Mouse (Mus musculus): ENCODE data around the gene Ddx23. TPM values are rescaled to one million over a fixed set of nuclear protein-coding genes. Genes with fewer than 3 reads are reported as not detected.
A peak's percentile ranks its signal among the peaks of the same experiment; 100 is the strongest.

Gene Ddx23
- 140 TPM for polyA plus RNA-seq (2012; fragmentation: generic; extraction: Trizol)
- long read RNA-seq, experiment 1, transcript Ddx23-201 (17 exons, 3,187 nt) = major isoform, 19 of 39 reads
- long read RNA-seq, experiment 1, partial matches to known transcripts = 9 of 39 reads
- long read RNA-seq, experiment 1, other reads (novel, unspliced or antisense) = 9 of 39 reads
- long read RNA-seq, experiment 2, transcript Ddx23-201 (17 exons, 3,187 nt) = major isoform, 899 of 1,030 reads
- long read RNA-seq, experiment 2, partial matches to known transcripts = 35 of 1,030 reads
- long read RNA-seq, experiment 2, other reads (novel, unspliced or antisense) = 95 of 1,030 reads

DNA sequence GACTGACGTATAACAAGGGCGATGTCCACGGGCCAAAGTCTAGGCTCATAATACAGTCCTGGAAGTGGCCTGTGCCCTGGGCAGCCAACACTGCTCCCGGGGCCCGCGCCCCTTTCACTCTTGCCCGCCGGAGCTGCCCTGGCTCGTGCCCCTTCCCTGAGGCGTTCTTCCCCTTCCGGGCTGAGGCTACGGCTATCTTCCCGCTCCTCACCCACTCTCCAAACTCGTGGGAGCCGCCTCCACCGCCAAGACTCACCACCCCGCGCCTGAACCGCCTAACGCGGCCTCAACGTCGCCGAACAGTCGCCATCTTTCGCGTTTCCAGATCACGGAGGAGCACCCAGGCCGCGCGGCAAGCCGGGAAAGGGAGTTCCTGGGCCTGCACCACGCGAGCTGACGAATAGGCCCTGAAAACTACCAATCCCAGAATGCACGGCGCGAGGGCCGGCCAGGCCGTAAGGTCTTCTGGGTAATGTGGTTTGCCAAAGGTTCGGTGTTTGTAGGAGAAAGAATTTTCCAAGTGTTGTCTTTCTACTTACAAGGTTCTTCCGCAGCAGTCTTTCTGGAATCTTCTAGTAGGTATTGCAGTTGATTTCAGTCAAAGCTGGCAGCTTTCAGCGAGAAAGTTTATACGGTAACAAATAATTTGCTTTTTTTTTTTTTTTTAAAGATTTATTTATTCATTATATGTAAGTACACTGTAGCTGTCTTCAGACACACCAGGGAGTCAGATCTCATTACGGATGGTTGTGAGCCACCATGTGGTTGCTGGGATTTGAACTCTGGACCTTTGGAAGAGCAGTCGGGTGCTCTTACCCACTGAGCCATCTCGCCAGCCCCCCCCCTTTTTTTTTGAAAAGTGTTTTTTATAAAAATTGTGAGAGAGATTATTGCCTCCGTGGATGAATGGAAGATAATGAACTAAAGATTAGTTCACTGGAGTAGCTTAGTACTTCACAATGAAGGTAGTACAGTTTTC, at the start of gene Ddx23:
Ddx23 (minus strand) TSS at position 328 of the 979 bp plus-strand sequence.
- Histone ChIP-seq H3ac (ENCODE audit: control insufficient read depth, insufficient read length, low read depth) (peak within 1 kb of the TSS; percentile 87), H3K36me3 (ENCODE audit: control insufficient read depth, insufficient read depth) (peaks cover 35% of the 10 kb centered on the region), H3K27me3 (ENCODE audit: control insufficient read depth, insufficient read depth, insufficient read length) (no peaks in the 10 kb centered on the region), H3K79me2 (ENCODE audit: control insufficient read depth, insufficient read depth) (peaks cover 46% of the 10 kb centered on the region), H3K4me3 (ENCODE audit: insufficient read depth, poor library complexity, severe bottlenecking) (peak within 1 kb of the TSS; percentile 94), H3K79me3 (ENCODE audit: low read depth) (peaks cover 35% of the 10 kb centered on the region)
- peak; percentile 10 for TF ChIP-seq USF1 (IDR thresholded peaks at IDR 0.05; ENCODE audit: low read depth)
- no peak for TF ChIP-seq MYOG (IDR thresholded peaks at IDR 0.05; ENCODE audit: control insufficient read depth, extremely low read depth, insufficient read length)
- peak; percentile 83 for TF ChIP-seq MAX (IDR thresholded peaks at IDR 0.05)

GRCm38 (mm10) chr15:98710442-98710841, 47.7 kb upstream of the Ddx23 start:
- TF ChIP-seq CTCF (IDR thresholded peaks at IDR 0.05; ENCODE audit: control insufficient read depth, insufficient read depth, insufficient read length) (peak; percentile 10), USF1 (IDR thresholded peaks at IDR 0.05; ENCODE audit: low read depth) (no peak), FOSL1 (IDR thresholded peaks at IDR 0.05; ENCODE audit: insufficient read depth, low read length, poor library complexity, severe bottlenecking) (no peak), CEBPB (IDR thresholded peaks at IDR 0.05; ENCODE audit: low read depth) (no peak)
- Histone ChIP-seq H3K36me3 (ENCODE audit: control insufficient read depth, insufficient read depth) (no peaks in the 10 kb centered on the region), H3K27me3 (ENCODE audit: control insufficient read depth, insufficient read depth, insufficient read length) (no peaks in the 10 kb centered on the region), H3K79me2 (ENCODE audit: control insufficient read depth, insufficient read depth) (no peaks in the 10 kb centered on the region), H3K79me3 (ENCODE audit: low read depth) (no peaks in the 10 kb centered on the region), H3ac (ENCODE audit: control insufficient read depth, insufficient read length, low read depth) (no peak overlapping the region), H3K4me3 (ENCODE audit: insufficient read depth, poor library complexity, severe bottlenecking) (no peak overlapping the region)

DNA sequence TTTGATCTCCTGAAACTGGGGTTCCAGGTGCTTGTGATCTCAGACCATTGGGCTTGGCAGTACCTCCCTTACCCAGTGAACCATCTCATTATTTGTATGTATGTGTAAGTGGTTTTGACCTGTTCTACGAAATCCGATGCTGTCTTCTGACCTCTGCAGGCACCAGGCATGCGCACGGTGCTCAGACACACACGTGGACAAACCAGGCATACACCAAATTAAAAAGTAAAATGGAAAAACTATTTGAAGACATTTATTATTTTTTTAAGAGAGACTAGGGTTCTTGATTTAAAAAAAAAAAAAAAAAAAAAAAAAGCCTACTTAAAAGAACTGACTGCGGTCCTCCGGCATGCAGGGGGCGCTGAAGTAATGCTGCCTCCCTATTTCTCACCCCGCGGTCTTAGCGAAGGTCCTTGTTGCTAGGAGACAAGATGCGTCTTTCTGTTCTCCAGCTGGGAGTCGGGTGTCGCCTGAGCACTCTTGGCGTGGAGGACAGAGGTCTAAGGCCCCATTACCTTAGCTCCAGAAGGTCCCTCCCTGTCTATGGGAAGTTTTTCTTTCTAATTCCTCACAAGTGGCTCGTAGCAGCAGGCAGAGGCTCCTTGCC, 45.2 kb upstream of the Ddx23 start, which contains the start of gene Ccdc65:
Ccdc65 (plus strand) TSS at position 442 of the 607 bp plus-strand sequence.
- H3K36me3 ChIP-seq (ENCODE audit: control insufficient read depth, insufficient read depth) = no peaks in the 10 kb centered on the region
- no peaks in the 10 kb centered on the region for H3K79me3 ChIP-seq (ENCODE audit: low read depth)
- no peaks in the 10 kb centered on the region for H3K27me3 ChIP-seq (ENCODE audit: control insufficient read depth, insufficient read depth, insufficient read length)
- TF ChIP-seq CEBPB (IDR thresholded peaks at IDR 0.05; ENCODE audit: low read depth) (no peak), CTCF (IDR thresholded peaks at IDR 0.05; ENCODE audit: control insufficient read depth, insufficient read depth, insufficient read length) (peak; percentile 40), MAX (IDR thresholded peaks at IDR 0.05) (peak; percentile 43), USF1 (IDR thresholded peaks at IDR 0.05; ENCODE audit: low read depth) (no peak), FOSL1 (IDR thresholded peaks at IDR 0.05; ENCODE audit: insufficient read depth, low read length, poor library complexity, severe bottlenecking) (no peak), MYOD1 (IDR thresholded peaks at IDR 0.05; ENCODE audit: control insufficient read depth, insufficient read length, low read depth) (no peak), MYOG (IDR thresholded peaks at IDR 0.05; ENCODE audit: control insufficient read depth, extremely low read depth, insufficient read length) (no peak)
- no peak within 1 kb of the TSS for H3K4me3 ChIP-seq (ENCODE audit: insufficient read depth, poor library complexity, severe bottlenecking)
- H3K79me2 ChIP-seq (ENCODE audit: control insufficient read depth, insufficient read depth) = no peaks in the 10 kb centered on the region
- H3ac ChIP-seq (ENCODE audit: control insufficient read depth, insufficient read length, low read depth) = no peak within 1 kb of the TSS

DNA sequence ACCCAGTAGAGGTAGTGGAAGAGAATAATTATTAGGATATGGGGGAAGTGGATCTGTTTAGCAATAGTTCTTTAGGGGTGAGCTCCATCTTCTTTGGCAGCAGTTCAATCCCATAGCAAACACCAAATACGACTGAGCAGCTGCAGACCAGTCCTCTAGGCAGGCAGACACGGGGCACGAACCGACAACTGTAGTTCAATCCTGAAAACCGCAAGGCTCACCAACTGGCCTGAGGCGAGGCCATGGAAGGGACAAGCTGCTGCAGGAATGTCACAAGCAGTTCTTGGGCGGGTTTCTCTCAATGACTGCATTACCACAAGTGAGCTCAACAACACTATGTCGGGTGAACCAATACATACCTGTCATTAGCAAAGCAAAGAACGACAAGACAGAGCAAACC, 41.6 kb upstream of the Ddx23 start:
- TF ChIP-seq CTCF (IDR thresholded peaks at IDR 0.05; ENCODE audit: control insufficient read depth, insufficient read depth, insufficient read length) (no peak), MYOD1 (IDR thresholded peaks at IDR 0.05; ENCODE audit: control insufficient read depth, insufficient read length, low read depth) (no peak), CEBPB (IDR thresholded peaks at IDR 0.05; ENCODE audit: low read depth) (no peak), FOSL1 (IDR thresholded peaks at IDR 0.05; ENCODE audit: insufficient read depth, low read length, poor library complexity, severe bottlenecking) (no peak), USF1 (IDR thresholded peaks at IDR 0.05; ENCODE audit: low read depth) (no peak), MYOG (IDR thresholded peaks at IDR 0.05; ENCODE audit: control insufficient read depth, extremely low read depth, insufficient read length) (no peak), MAX (IDR thresholded peaks at IDR 0.05) (no peak)
- Histone ChIP-seq H3K27me3 (ENCODE audit: control insufficient read depth, insufficient read depth, insufficient read length) (peaks cover 11% of the 10 kb centered on the region), H3K36me3 (ENCODE audit: control insufficient read depth, insufficient read depth) (no peaks in the 10 kb centered on the region), H3K79me2 (ENCODE audit: control insufficient read depth, insufficient read depth) (no peaks in the 10 kb centered on the region), H3ac (ENCODE audit: control insufficient read depth, insufficient read length, low read depth) (no peak overlapping the region), H3K79me3 (ENCODE audit: low read depth) (no peaks in the 10 kb centered on the region), H3K4me3 (ENCODE audit: insufficient read depth, poor library complexity, severe bottlenecking) (no peak overlapping the region)

- peak overlapping the region; percentile 62 for H3ac ChIP-seq (ENCODE audit: control insufficient read depth, insufficient read length, low read depth)
Measured at GRCm38 (mm10) chr15:98699190-98700105, 36.8 kb upstream of the Ddx23 start.

More at GRCm38 (mm10) chr15:98699190-98700105, 36.8 kb upstream of the Ddx23 start:
- Histone ChIP-seq H3K79me2 (ENCODE audit: control insufficient read depth, insufficient read depth) (no peaks in the 10 kb centered on the region), H3K4me3 (ENCODE audit: insufficient read depth, poor library complexity, severe bottlenecking) (no peak overlapping the region), H3K36me3 (ENCODE audit: control insufficient read depth, insufficient read depth) (no peaks in the 10 kb centered on the region), H3K27me3 (ENCODE audit: control insufficient read depth, insufficient read depth, insufficient read length) (peaks cover 11% of the 10 kb centered on the region), H3K79me3 (ENCODE audit: low read depth) (no peaks in the 10 kb centered on the region)
- TF ChIP-seq MYOD1 (IDR thresholded peaks at IDR 0.05; ENCODE audit: control insufficient read depth, insufficient read length, low read depth) = peak; percentile 14
- TF ChIP-seq USF1 (IDR thresholded peaks at IDR 0.05; ENCODE audit: low read depth) = no peak
- TF ChIP-seq CTCF (IDR thresholded peaks at IDR 0.05; ENCODE audit: control insufficient read depth, insufficient read depth, insufficient read length) = peak; percentile 99
